Mouse (Mus musculus): ENCODE measurements around the gene Gm3095. TPM values are rescaled to one million over a fixed set of nuclear protein-coding genes. Genes with fewer than 3 reads are reported as not detected.
"Not testable (repeated sequence)": the region's sequence is repeated elsewhere in the genome, so short reads cannot be mapped to it uniquely, and the experiment has no call there.

Gm3095 gene
- polyA plus RNA-seq (2014; fragmentation: Nextera tagmentation; extraction: Ambion mirVana) = not detected in 2 replicates

DNA sequence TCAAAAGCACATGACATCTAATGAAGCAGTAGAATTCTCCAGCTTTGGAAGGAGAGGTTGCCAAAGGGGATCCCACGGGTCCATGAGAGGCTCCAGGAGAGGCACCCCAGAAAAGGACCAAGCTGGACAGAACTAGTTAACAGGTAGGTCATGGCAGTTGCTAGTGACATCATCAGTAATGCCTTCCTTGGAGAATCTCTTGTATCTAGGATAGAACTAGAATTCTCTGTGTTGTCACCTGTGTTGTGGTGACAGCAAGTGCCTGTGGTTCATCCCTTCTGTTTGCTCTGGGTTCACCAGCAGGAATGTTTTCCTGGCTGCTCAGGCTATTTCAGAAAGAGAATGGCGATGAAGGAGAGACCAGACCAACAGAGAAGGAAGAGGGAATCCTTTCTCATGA lies at the start of gene Gm3095:
TSS of gene Gm3095 (plus strand) at position 301 of the 400 bp plus-strand sequence.
- not testable (repeated sequence) for H3K4me1 ChIP-seq (ENCODE audit: control insufficient read depth, insufficient read depth, low read length); H3K9ac ChIP-seq (ENCODE audit: low read depth, low read length); ATAC-seq (ENCODE audit: low read depth); H3K27ac ChIP-seq (replicated peaks; ENCODE audit: low read depth, low read length); H3K9me3 ChIP-seq (ENCODE audit: control insufficient read depth, low read length); H3K4me2 ChIP-seq (ENCODE audit: low read depth, low read length); DNase-seq (ENCODE audit: low spot score); H3K36me3 ChIP-seq (ENCODE audit: control insufficient read depth, insufficient read depth, low read length); H3K27me3 ChIP-seq (replicated peaks; ENCODE audit: control insufficient read depth, insufficient read depth, low read length); H3K4me3 ChIP-seq (ENCODE audit: low read depth, low read length)
- no CpG with 5 or more reads among the region's 2 CpGs for WGBS

DNA sequence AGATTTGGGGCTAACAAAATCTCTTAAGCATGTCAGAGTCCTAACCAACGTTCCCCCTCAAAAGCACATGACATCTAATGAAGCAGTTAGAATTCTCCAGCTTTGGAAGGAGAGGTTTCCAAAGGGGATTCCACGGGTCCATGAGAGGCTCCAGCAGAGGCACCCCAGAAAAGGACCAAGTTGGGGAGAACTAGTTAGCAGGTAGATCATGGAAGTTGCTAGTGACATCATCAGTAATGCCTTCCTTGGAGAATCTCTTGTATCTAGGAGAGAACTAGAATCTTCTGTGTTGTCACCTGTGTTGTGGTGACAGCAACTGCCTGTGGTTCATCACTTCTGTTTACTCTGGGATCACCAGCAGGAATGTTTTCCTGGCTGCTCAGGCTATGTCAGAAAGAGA lies 31.9 kb upstream of the Gm3095 start, which contains the start of gene Gm3029:
TSS of gene Gm3029 (plus strand) at position 301 of the 400 bp plus-strand sequence.
- not testable (repeated sequence) for DNase-seq (ENCODE audit: low spot score); H3K4me3 ChIP-seq (ENCODE audit: low read depth, low read length); H3K9me3 ChIP-seq (ENCODE audit: control insufficient read depth, low read length); H3K27me3 ChIP-seq (replicated peaks; ENCODE audit: control insufficient read depth, insufficient read depth, low read length); H3K27ac ChIP-seq (replicated peaks; ENCODE audit: low read depth, low read length); H3K4me2 ChIP-seq (ENCODE audit: low read depth, low read length); H3K4me1 ChIP-seq (ENCODE audit: control insufficient read depth, insufficient read depth, low read length); ATAC-seq (ENCODE audit: low read depth); H3K9ac ChIP-seq (ENCODE audit: low read depth, low read length); H3K36me3 ChIP-seq (ENCODE audit: control insufficient read depth, insufficient read depth, low read length)
- no CpG with 5 or more reads among the region's 2 CpGs for WGBS

DNA sequence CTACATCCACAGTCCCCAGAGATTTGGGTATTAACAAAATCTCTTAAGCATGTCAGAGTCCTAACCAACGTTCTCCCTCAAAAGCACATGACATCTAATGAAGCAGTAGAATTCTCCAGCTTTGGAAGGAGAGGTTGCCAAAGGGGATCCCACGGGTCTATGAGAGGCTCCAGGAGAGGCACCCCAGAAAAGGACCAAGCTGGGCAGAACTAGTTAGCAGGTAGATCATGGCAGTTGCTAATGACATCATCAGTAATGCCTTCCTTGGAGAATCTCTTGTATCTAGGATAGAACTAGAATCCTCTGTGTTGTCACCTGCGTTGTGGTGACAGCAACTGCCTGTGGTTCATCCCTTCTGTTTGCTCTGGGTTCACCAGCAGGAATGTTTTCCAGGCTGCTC lies 34.7 kb downstream of the Gm3095 start, which contains the start of gene Gm3099:
TSS of gene Gm3099 (plus strand) at position 301 of the 400 bp plus-strand sequence.
- not testable (repeated sequence) for DNase-seq (ENCODE audit: low spot score); H3K4me3 ChIP-seq (ENCODE audit: low read depth, low read length); ATAC-seq (ENCODE audit: low read depth); H3K9me3 ChIP-seq (ENCODE audit: control insufficient read depth, low read length); H3K9ac ChIP-seq (ENCODE audit: low read depth, low read length); H3K36me3 ChIP-seq (ENCODE audit: control insufficient read depth, insufficient read depth, low read length); H3K27ac ChIP-seq (replicated peaks; ENCODE audit: low read depth, low read length); H3K4me2 ChIP-seq (ENCODE audit: low read depth, low read length); H3K4me1 ChIP-seq (ENCODE audit: control insufficient read depth, insufficient read depth, low read length); H3K27me3 ChIP-seq (replicated peaks; ENCODE audit: control insufficient read depth, insufficient read depth, low read length)
- WGBS = 89% methylated on average over 1 of the region's 3 CpGs

Other genes with a start within 250 kb of the Gm3095 start
- gene Gm3002, start 153.5 kb upstream of the Gm3095 start, polyA plus RNA-seq (2014; fragmentation: Nextera tagmentation; extraction: Ambion mirVana) = 0.18 and 0.34 TPM in 2 replicates
- not detected in 2 replicates for gene Gm3033, start 117.3 kb upstream of the Gm3095 start, polyA plus RNA-seq (2014; fragmentation: Nextera tagmentation; extraction: Ambion mirVana)
- gene Gm2916, start 79.4 kb upstream of the Gm3095 start, polyA plus RNA-seq (2014; fragmentation: Nextera tagmentation; extraction: Ambion mirVana) = not detected in 2 replicates
- not detected in 2 replicates for gene Gm3029, start 31.8 kb upstream of the Gm3095 start, polyA plus RNA-seq (2014; fragmentation: Nextera tagmentation; extraction: Ambion mirVana)
- gene Gm3099, start 34.8 kb downstream of the Gm3095 start, polyA plus RNA-seq (2014; fragmentation: Nextera tagmentation; extraction: Ambion mirVana) = not detected in 2 replicates
- gene Gm5796, start 60.4 kb downstream of the Gm3095 start, polyA plus RNA-seq (2014; fragmentation: Nextera tagmentation; extraction: Ambion mirVana) = 0.18 and 0.29 TPM in 2 replicates
- not detected in 2 replicates for gene Gm3115, start 120.6 kb downstream of the Gm3095 start, polyA plus RNA-seq (2014; fragmentation: Nextera tagmentation; extraction: Ambion mirVana)
- gene Gm8108, start 147.0 kb downstream of the Gm3095 start, polyA plus RNA-seq (2014; fragmentation: Nextera tagmentation; extraction: Ambion mirVana) = 0.45 and 0.90 TPM in 2 replicates
- not detected in 2 replicates for gene Gm3127, start 201.5 kb downstream of the Gm3095 start, polyA plus RNA-seq (2014; fragmentation: Nextera tagmentation; extraction: Ambion mirVana)
- 0.19 and 0.21 TPM in 2 replicates for gene Gm2974, start 219.0 kb downstream of the Gm3095 start, polyA plus RNA-seq (2014; fragmentation: Nextera tagmentation; extraction: Ambion mirVana)